Mouse (Mus musculus) myocyte (in vitro differentiated cells): ENCODE data around the gene Btbd16. TPM values are rescaled to one million over a fixed set of nuclear protein-coding genes. Genes with fewer than 3 reads are reported as not detected.

Experiments
- H3K27me3 ChIP-seq: one replicate; pipeline ENCODE4 v1.6.1; 2011; ENCODE audit not compliant: control insufficient read depth, insufficient read depth, insufficient read length
- H3K36me3 ChIP-seq: one replicate; pipeline ENCODE4 v1.6.1; 2011; ENCODE audit not compliant: control insufficient read depth, insufficient read depth
- H3K4me2 ChIP-seq: one replicate; pipeline ENCODE4 v1.6.1; 2011; ENCODE audit warnings: low read depth, control low read depth
- H3K4me3 ChIP-seq: one replicate; pipeline ENCODE4 v1.5.1; 2011; ENCODE audit warnings: mild to moderate bottlenecking, control low read depth, moderate library complexity
- H3K79me2 ChIP-seq: one replicate; pipeline ENCODE4 v1.6.1; 2011; ENCODE audit not compliant: control insufficient read depth, insufficient read depth
- H3ac ChIP-seq: one replicate; pipeline ENCODE4 v1.6.1; 2011; ENCODE audit not compliant: control insufficient read depth, insufficient read length
- CEBPB ChIP-seq: IDR thresholded peaks from 2 replicates; pipeline ENCODE4 v1.6.1; 2011; ENCODE audit warnings: mild to moderate bottlenecking, moderate library complexity; ENCODE audit not compliant: poor library complexity, insufficient read depth, severe bottlenecking
- E2F4 ChIP-seq: IDR thresholded peaks from one replicate; pipeline ENCODE4 v1.6.1; 2011; ENCODE audit warnings: mild to moderate bottlenecking, control low read depth, moderate library complexity; ENCODE audit not compliant: insufficient read depth
- MAX ChIP-seq: IDR thresholded peaks from one replicate; pipeline ENCODE4 v1.6.1; 2011; ENCODE audit warnings: low read depth, mild to moderate bottlenecking, control low read depth
- MYOD1 ChIP-seq, 3 experiments: IDR thresholded peaks; one replicate each; pipeline ENCODE4 v1.6.1; 2011; ENCODE audit warnings: control low read depth in 2 of 3, low read depth in 2 of 3, mild to moderate bottlenecking in 2 of 3, moderate library complexity in 1 of 3; ENCODE audit not compliant: insufficient read length in 2 of 3, control insufficient read depth in 1 of 3
- MYOG ChIP-seq, 3 experiments: IDR thresholded peaks; one replicate each; pipeline ENCODE4 v1.6.1; 2011; ENCODE audit warnings: control low read depth in 2 of 3, low read depth in 2 of 3, mild to moderate bottlenecking in 2 of 3; ENCODE audit not compliant: insufficient read length in 2 of 3, control insufficient read depth in 1 of 3, insufficient read depth in 1 of 3
- POLR2A ChIP-seq: IDR thresholded peaks from one replicate; pipeline ENCODE4 v1.6.1; 2011; ENCODE audit warnings: low read depth, mild to moderate bottlenecking, control low read depth, moderate library complexity; ENCODE audit not compliant: insufficient read length
- POLR2AphosphoS2 ChIP-seq: IDR thresholded peaks from one replicate; pipeline ENCODE4 v1.6.1; 2011; ENCODE audit warnings: low read depth, control low read depth; ENCODE audit not compliant: insufficient read length
- REST ChIP-seq: IDR thresholded peaks from one replicate; pipeline ENCODE4 v1.6.1; 2011; ENCODE audit warnings: mild to moderate bottlenecking, control low read depth, moderate library complexity; ENCODE audit not compliant: insufficient read depth, insufficient read length
- SRF ChIP-seq: IDR thresholded peaks from one replicate; pipeline ENCODE4 v1.6.1; 2011; ENCODE audit warnings: low read depth; ENCODE audit not compliant: control insufficient read depth, insufficient read length
- TCF12 ChIP-seq: IDR thresholded peaks from one replicate; pipeline ENCODE4 v1.6.1; 2011; ENCODE audit warnings: mild to moderate bottlenecking, control low read depth; ENCODE audit not compliant: poor library complexity, insufficient read depth, severe bottlenecking
- TCF3 ChIP-seq: IDR thresholded peaks from one replicate; pipeline ENCODE4 v1.6.1; 2011; ENCODE audit warnings: low read depth, control low read depth; ENCODE audit not compliant: insufficient read length
- USF1 ChIP-seq: IDR thresholded peaks from one replicate; pipeline ENCODE4 v1.6.1; 2011; ENCODE audit warnings: low read depth, mild to moderate bottlenecking, control low read depth, moderate library complexity
- polyA plus RNA-seq: library from polyadenylated mRNA; unstranded; fragments of >200 nt; fragmentation: generic; extraction: Trizol; gene quantifications from one replicate; pipeline ENCODE4 v1.2.1, GENCODE M21; 2012; ENCODE audit warnings: missing spikeins

Btbd16 gene
- polyA plus RNA-seq, 1 experiment, result not detected

DNA sequence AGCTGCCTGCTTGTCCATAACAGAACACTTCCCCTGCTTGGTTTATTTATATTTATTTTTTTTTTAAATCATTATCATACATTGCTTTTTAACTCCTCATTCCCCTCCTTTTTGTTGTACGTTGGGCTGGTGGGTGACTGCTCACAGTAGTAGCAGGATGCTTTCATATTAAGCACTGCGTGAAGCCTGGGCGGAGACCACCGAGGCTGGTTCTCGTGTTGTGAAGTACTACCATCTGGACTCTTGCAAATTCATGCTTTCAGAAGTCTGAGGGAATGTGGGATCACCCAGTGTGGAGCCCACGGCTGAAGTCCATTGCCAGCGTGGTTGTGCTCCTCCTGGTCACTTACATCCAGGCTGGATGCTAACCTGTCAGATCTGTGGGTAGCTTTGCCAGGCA is 42.1 kb upstream of the Btbd16 start:
- H3K79me2 ChIP-seq, result no peaks in the 10 kb centered on the region

GRCm38 (mm10) chr7:130732908-130733307 is 41.0 kb upstream of the Btbd16 start:
- no peaks in the 10 kb centered on the region for H3K27me3 ChIP-seq
- no peak overlapping the region for H3ac ChIP-seq
- H3K4me2 ChIP-seq, result no peak overlapping the region
- no peaks in the 10 kb centered on the region for H3K79me2 ChIP-seq
- no peak for TF ChIP-seq REST
- no peak overlapping the region for H3K4me3 ChIP-seq
- peaks cover 16% of the 10 kb centered on the region for H3K36me3 ChIP-seq

More for the DNA sequence above, 42.1 kb upstream of the Btbd16 start:
- Histone ChIP-seq H3K27me3 (no peaks in the 10 kb centered on the region), H3K36me3 (peaks cover 17% of the 10 kb centered on the region), H3K4me3 (no peak overlapping the region), H3K4me2 (no peak overlapping the region), H3ac (no peak overlapping the region)
- TF ChIP-seq TCF3 (no peak), MAX (no peak), E2F4 (no peak), MYOD1 (IDR thresholded peaks at IDR 0.05; ENCODE audit: control insufficient read depth in 1 of 3, insufficient read length in 2 of 3, low read depth in 2 of 3) (no peak), CEBPB (no peak), POLR2AphosphoS2 (no peak), REST (no peak), SRF (no peak), USF1 (no peak), TCF12 (no peak), MYOG (IDR thresholded peaks at IDR 0.05; ENCODE audit: control insufficient read depth in 1 of 3, insufficient read depth in 1 of 3, insufficient read length in 2 of 3, low read depth in 2 of 3) (no peak), POLR2A (no peak)

DNA sequence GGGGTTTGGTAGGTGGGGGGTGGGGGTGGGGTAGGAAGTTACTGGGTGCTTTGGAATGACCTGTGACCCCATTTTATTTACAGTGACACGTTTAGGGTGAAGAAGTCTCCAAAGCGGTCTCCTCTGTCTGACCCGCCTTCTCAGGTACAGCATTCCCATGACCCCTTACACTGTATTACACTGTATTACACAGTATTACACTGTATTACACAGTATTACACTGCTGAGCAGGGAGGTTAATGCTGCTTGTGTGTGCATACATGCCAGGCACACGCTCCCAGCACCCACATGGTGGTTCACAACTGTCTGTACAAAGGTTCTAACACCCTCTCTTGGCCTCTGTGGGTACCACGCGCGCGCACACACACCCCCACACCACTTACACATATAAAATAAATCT is 40.4 kb upstream of the Btbd16 start:
- H3K79me2 ChIP-seq, result no peaks in the 10 kb centered on the region
- no peak overlapping the region for H3ac ChIP-seq
- TF ChIP-seq SRF, result no peak
- TF ChIP-seq TCF12, result no peak
- no peak for TF ChIP-seq E2F4
- TF ChIP-seq REST, result no peak
- no peak for TF ChIP-seq CEBPB
- no peak for TF ChIP-seq POLR2AphosphoS2
- no peak for TF ChIP-seq MAX
- no peak for TF ChIP-seq USF1
- TF ChIP-seq MYOG (IDR thresholded peaks at IDR 0.05; ENCODE audit: control insufficient read depth in 1 of 3, insufficient read depth in 1 of 3, insufficient read length in 2 of 3, low read depth in 2 of 3), result no peak
- no peak for TF ChIP-seq TCF3
- TF ChIP-seq MYOD1 (IDR thresholded peaks at IDR 0.05; ENCODE audit: control insufficient read depth in 1 of 3, insufficient read length in 2 of 3, low read depth in 2 of 3), result no peak
- no peak for TF ChIP-seq POLR2A
- no peak overlapping the region for H3K4me3 ChIP-seq
- no peak overlapping the region for H3K4me2 ChIP-seq
- H3K36me3 ChIP-seq, result peaks cover 17% of the 10 kb centered on the region
- no peaks in the 10 kb centered on the region for H3K27me3 ChIP-seq

DNA sequence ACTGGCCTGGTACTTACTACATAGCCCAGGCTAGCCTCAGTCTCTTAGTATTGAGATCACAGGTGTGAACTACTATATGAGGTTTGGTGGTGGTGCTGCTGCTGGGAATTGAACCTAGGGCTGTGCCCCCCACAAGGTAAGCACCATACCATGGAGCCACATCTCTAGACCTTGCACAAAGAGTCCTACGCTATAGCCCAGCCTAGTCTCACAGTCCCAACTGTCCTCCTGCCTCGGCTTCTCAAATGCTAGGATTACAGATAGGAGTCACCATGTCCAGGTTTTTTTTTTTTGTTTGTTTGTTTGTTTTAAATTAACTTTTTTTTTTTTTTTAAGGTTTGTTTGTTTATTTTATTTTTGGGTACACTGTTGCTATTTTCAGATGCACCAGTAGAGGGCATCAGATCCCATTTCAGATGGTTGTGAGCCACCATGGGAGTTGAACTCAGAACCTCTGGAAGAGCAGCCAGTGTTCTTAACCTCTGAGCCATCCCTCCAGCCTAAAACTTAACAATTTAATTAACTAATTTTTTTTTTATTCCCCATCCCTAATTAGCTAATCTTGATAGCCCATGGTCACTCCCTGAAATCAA is 39.6 kb upstream of the Btbd16 start:
- H3K36me3 ChIP-seq, result peaks cover 21% of the 10 kb centered on the region
- H3K4me2 ChIP-seq, result no peak overlapping the region
- TF ChIP-seq SRF (no peak), E2F4 (no peak), POLR2AphosphoS2 (no peak), CEBPB (no peak), REST (no peak), TCF12 (no peak), MYOG (IDR thresholded peaks at IDR 0.05; ENCODE audit: control insufficient read depth in 1 of 3, insufficient read depth in 1 of 3, insufficient read length in 2 of 3, low read depth in 2 of 3) (no peak), USF1 (no peak), POLR2A (no peak), MAX (no peak), MYOD1 (IDR thresholded peaks at IDR 0.05; ENCODE audit: control insufficient read depth in 1 of 3, insufficient read length in 2 of 3, low read depth in 2 of 3) (no peak), TCF3 (no peak)
- H3K79me2 ChIP-seq, result no peaks in the 10 kb centered on the region
- no peaks in the 10 kb centered on the region for H3K27me3 ChIP-seq
- no peak overlapping the region for H3K4me3 ChIP-seq
- no peak overlapping the region for H3ac ChIP-seq

DNA sequence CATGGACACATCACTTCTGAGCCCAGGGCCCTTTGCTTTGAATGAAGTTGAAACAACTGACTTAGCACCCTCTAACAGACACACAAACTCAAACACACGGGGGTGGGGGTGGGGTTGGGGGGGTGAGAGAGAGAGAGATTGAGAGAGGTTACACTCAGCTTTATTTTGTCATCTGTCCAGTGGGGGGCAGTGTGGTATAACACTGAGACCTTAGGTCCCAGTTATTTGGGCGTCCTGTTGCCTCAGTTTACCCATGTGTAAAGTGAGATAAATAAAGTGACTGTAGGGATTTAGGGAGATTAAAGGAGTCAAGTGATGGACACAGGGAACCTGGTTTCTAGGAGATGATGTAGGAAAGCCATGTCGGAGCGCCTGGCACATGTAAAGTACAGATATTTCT is 32.8 kb upstream of the Btbd16 start:
- no peak for TF ChIP-seq MYOG (IDR thresholded peaks at IDR 0.05; ENCODE audit: control insufficient read depth in 1 of 3, insufficient read depth in 1 of 3, insufficient read length in 2 of 3, low read depth in 2 of 3)
- TF ChIP-seq POLR2A, result no peak
- no peak for TF ChIP-seq USF1
- no peak for TF ChIP-seq TCF3
- TF ChIP-seq E2F4, result no peak
- no peak for TF ChIP-seq TCF12
- no peak for TF ChIP-seq REST
- TF ChIP-seq SRF, result no peak
- no peak for TF ChIP-seq CEBPB
- TF ChIP-seq POLR2AphosphoS2, result no peak
- no peak for TF ChIP-seq MYOD1 (IDR thresholded peaks at IDR 0.05; ENCODE audit: control insufficient read depth in 1 of 3, insufficient read length in 2 of 3, low read depth in 2 of 3)
- TF ChIP-seq MAX, result no peak
- no peak overlapping the region for H3K4me2 ChIP-seq
- no peak overlapping the region for H3K4me3 ChIP-seq
- no peak overlapping the region for H3ac ChIP-seq
- H3K36me3 ChIP-seq, result peaks cover 41% of the 10 kb centered on the region
- no peaks in the 10 kb centered on the region for H3K27me3 ChIP-seq
- no peaks in the 10 kb centered on the region for H3K79me2 ChIP-seq
